Comparison of ENCODE assay signal across 9 mouse cellular contexts in the genomic region with DNA sequence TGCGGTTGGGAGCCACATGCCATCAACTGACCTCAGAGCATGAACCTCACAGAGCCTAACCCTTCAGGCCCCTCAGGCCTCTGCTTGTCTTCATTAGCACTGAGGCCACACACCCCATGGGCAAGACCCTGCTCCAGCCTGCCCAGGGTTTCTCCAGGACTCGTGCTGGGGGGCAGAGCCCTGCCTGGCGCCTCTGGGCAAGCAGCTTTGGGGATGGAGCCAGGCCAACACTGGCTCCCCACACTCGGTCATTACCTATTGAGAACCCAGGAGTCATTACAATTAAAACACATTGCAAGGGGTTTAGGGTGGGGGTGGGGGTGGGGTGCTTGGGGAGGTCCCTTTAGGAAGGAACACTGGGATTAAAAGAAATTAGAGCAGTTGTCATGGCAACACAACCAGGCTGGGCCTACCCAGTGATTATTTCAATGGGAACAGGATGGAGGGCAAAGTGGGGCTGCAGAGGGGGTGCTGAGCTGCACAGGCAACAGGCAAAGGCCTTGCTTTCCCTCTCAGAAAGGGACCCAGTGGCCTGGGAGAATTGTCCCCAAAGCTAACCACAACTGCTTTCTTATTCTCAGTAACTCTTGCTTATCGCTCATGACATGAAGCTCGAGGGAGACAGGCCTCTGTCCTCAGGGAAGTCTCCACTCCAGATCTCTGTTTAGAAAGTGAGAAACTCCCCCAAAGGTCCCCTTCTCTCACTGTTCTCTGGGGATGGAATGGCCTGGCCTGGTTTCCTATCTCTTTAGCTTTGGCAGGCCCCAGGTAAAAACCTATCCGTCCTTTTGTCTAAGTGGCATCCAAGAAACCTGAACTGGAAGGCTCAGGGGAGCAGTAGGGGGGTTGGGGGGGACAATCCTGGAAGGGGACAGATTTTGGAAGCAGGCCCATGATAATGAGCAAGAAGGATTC.
DNase-seq lines count a peak whose midpoint lies in the region; ATAC-seq and TF ChIP-seq lines count a peak whose summit lies in the region.
"Had no signal": no experiment of that assay in that cellular context is flagged by ENCODE, and none has a peak within 500 bp of the region (broad histone marks: within the 10 kb centered on the region; RNA-seq: fewer than 3 reads in every experiment).

No protein-coding gene starts in this region.

- peaks cover 38% of the 10 kb centered on the region for H3K4me1 ChIP-seq in hindbrain, embryonic 15.5 days (replicated peaks)
- H3K4me1 ChIP-seq in midbrain, embryonic 10.5 days: peaks cover 46% of the 10 kb centered on the region
- H3K4me1 ChIP-seq in heart, adult 2 months (ENCODE audit: control insufficient read depth, insufficient read depth, low read length): no peaks in the 10 kb centered on the region

- H3K9me3 ChIP-seq in hindbrain, embryonic 15.5 days: no peaks in the 10 kb centered on the region
- 0 out of 2 replicates have a peak, but pooled peaks cover under 1% of the 10 kb centered on the region for H3K9me3 ChIP-seq in midbrain, embryonic 10.5 days (replicated peaks)

- no peaks in the 10 kb centered on the region for H3K27me3 ChIP-seq in hindbrain, embryonic 15.5 days
- peaks cover 9% of the 10 kb centered on the region for H3K27me3 ChIP-seq in midbrain, embryonic 10.5 days (ENCODE audit: low read depth, poor library complexity, severe bottlenecking)
- H3K27me3 ChIP-seq in heart, adult 2 months (ENCODE audit: control insufficient read depth, insufficient read depth, low read length): no peaks in the 10 kb centered on the region

- no peak for TF ChIP-seq CTCF in heart, adult 2 months (IDR thresholded peaks at IDR 0.05)

- TF ChIP-seq POLR2A in heart, adult 2 months (IDR thresholded peaks at IDR 0.05; ENCODE audit: insufficient read depth, low read depth, low read length): no peak

- no peak overlapping the region for H3K4me2 ChIP-seq in hindbrain, embryonic 15.5 days

- no peaks in the 10 kb centered on the region for H3K36me3 ChIP-seq in hindbrain, embryonic 15.5 days
- no peaks in the 10 kb centered on the region for H3K36me3 ChIP-seq in midbrain, embryonic 10.5 days
- no peaks in the 10 kb centered on the region for H3K36me3 ChIP-seq in heart, adult 2 months (ENCODE audit: control insufficient read depth, insufficient read depth, low read length)

- WGBS in hindbrain, embryonic 15.5 days: 26% methylated on average over 7 of the region's 7 CpGs
- 25% methylated on average over 7 of the region's 7 CpGs for WGBS in midbrain, embryonic 10.5 days
- WGBS in heart, adult 2 months: 81% methylated on average over 7 of the region's 7 CpGs

- H3K79me2 ChIP-seq in heart, adult 2 months (replicated peaks; ENCODE audit: control insufficient read depth, insufficient read depth, low read length): no peaks in the 10 kb centered on the region

- peak; percentile 47 for DNase-seq in layer of hippocampus, adult 11-12 months (ENCODE audit: low spot score)
- DNase-seq in layer of hippocampus, adult 9-10 months (ENCODE audit: low spot score): no peak
- DNase-seq in midbrain, embryonic 10.5 days (ENCODE audit: low spot score): peak; percentile 53
- DNase-seq in thymus, postnatal 14 days: no peak
- no peak for DNase-seq in cerebellum, adult 9-10 months
- DNase-seq in heart, adult 2 months: no peak
- no peak for DNase-seq in adrenal gland, postnatal 36 days

- TF ChIP-seq EP300 in heart, adult 2 months (IDR thresholded peaks at IDR 0.05; ENCODE audit: insufficient read depth, low read depth, low read length): no peak

- peak; percentile 70 for ATAC-seq in hindbrain, embryonic 15.5 days (ENCODE audit: low FRiP score, low read depth)

- peak overlapping the region; percentile 54 for H3K27ac ChIP-seq in hindbrain, embryonic 15.5 days (replicated peaks)
- peak overlapping the region; percentile 82 for H3K27ac ChIP-seq in midbrain, embryonic 10.5 days (replicated peaks)
- H3K27ac ChIP-seq in heart, adult 2 months: no peak overlapping the region
- H3K27ac ChIP-seq: kidney, postnatal 0 days had no signal

- H3K4me3 ChIP-seq in hindbrain, embryonic 15.5 days: no peak overlapping the region
- H3K4me3 ChIP-seq in midbrain, embryonic 10.5 days: 0 out of 2 replicates have a peak overlapping the region, but pooled peaks have one; percentile 18
- no peak overlapping the region for H3K4me3 ChIP-seq in heart, adult 2 months

- H3K9ac ChIP-seq in hindbrain, embryonic 15.5 days: no peak overlapping the region
- no peak overlapping the region for H3K9ac ChIP-seq in heart, adult 2 months (ENCODE audit: low read depth, low read length)

- intact Hi-C loops in heart, adult 2 months (cut with DNase I): no loop called here

Comparison
In these comparisons a context has a peak if more than half of its experiments do, and no peak if none do; other contexts are left out.
1. DNase-seq: peak in layer of hippocampus, adult 11-12 months (single experiment) and midbrain, embryonic 10.5 days (single experiment); none in layer of hippocampus, adult 9-10 months (single experiment), thymus, postnatal 14 days (single experiment), cerebellum, adult 9-10 months (single experiment), heart, adult 2 months (0 of 2) and adrenal gland, postnatal 36 days (0 of 2).